Mouse (Mus musculus) left cerebral cortex, adult 2 months (tissue): ENCODE measurements at regions not wholly inside any gene's neighbourhood (a gene's known extent, or its start where the extent isn't known, plus 50 kb on each side); places are given as distances from the start of the nearest gene placed in this dataset.
"Not testable (repeated sequence)": the region's sequence is repeated elsewhere in the genome, so short reads cannot be mapped to it uniquely, and the experiment has no call there.

Experiments
- DNase-seq, 2 experiments: peaks; one replicate each; pipeline ENCODE4 v3.0.0; 2021 to 2022; ENCODE audit warnings: low spot score in 2 of 2, mixed read lengths in 1 of 2; ENCODE audit errors: extremely low spot score in 1 of 2
- H3K27ac ChIP-seq: fragments of 200-600 bp; 2 replicates; pipeline ENCODE4 v1.8.1; 2022
- H3K4me3 ChIP-seq: fragments of 200-600 bp; 2 replicates; pipeline ENCODE4 v1.8.1; 2022
- CTCF ChIP-seq: fragments of 200-600 bp; IDR thresholded peaks from 2 replicates; pipeline ENCODE4 v1.8.1; 2022; ENCODE audit warnings: antibody characterized with exemption, mild to moderate bottlenecking, moderate library complexity
- intact Hi-C: fragments of 180-260 bp; cut with DNase I; formaldehyde crosslinking; loops from one replicate; pipeline ENCODE4 v1.15.1; 2025

GRCm38 (mm10) chr16:31568316-31568715, 94.9 kb upstream of the Dlg1 start:
- Histone ChIP-seq H3K4me3 (no peak overlapping the region), H3K27ac (no peak overlapping the region)
- intact Hi-C loops = no loop called here
- no peak for DNase-seq
- no peak for TF ChIP-seq CTCF

- intact Hi-C loops = no loop called here
- DNase-seq = no peak
- Histone ChIP-seq H3K4me3 (no peak overlapping the region), H3K27ac (no peak overlapping the region)
- TF ChIP-seq CTCF = no peak
Observed at GRCm38 (mm10) chr16:31569871-31570270, 93.4 kb upstream of the Dlg1 start.

GRCm38 (mm10) chr16:31570311-31571139, 92.7 kb upstream of the Dlg1 start:
- H3K27ac ChIP-seq = no peak overlapping the region

GRCm38 (mm10) chr16:31573833-31574232, 89.4 kb upstream of the Dlg1 start:
- DNase-seq, H3K4me3 ChIP-seq, H3K27ac ChIP-seq, intact Hi-C loops: not testable (repeated sequence)

More at GRCm38 (mm10) chr16:31570311-31571139, 92.7 kb upstream of the Dlg1 start:
- peak in 1 of 2 experiments; percentile 36 for DNase-seq
- intact Hi-C loops = no loop called here
- no peak for TF ChIP-seq CTCF
- H3K4me3 ChIP-seq = no peak overlapping the region

- DNase-seq, H3K27ac ChIP-seq, intact Hi-C loops: not testable (repeated sequence)
Observed at GRCm38 (mm10) chr16:31575646-31576045, 87.6 kb upstream of the Dlg1 start.

GRCm38 (mm10) chr16:31576422-31576821, 86.8 kb upstream of the Dlg1 start:
- no peak for DNase-seq
- intact Hi-C loops = no loop called here

More at GRCm38 (mm10) chr16:31575646-31576045, 87.6 kb upstream of the Dlg1 start:
- H3K4me3 ChIP-seq = not testable (repeated sequence)

GRCm38 (mm10) chr16:31577347-31577746, 85.9 kb upstream of the Dlg1 start:
- Histone ChIP-seq H3K4me3 (no peak overlapping the region), H3K27ac (no peak overlapping the region)
- no peak for DNase-seq
- no peak for TF ChIP-seq CTCF
- intact Hi-C loops = no loop called here

More at GRCm38 (mm10) chr16:31576422-31576821, 86.8 kb upstream of the Dlg1 start:
- no peak overlapping the region for H3K4me3 ChIP-seq
- H3K27ac ChIP-seq = no peak overlapping the region
- TF ChIP-seq CTCF = no peak

- intact Hi-C loops = no loop called here
- TF ChIP-seq CTCF = no peak
- DNase-seq = no peak
- no peak overlapping the region for H3K27ac ChIP-seq
- no peak overlapping the region for H3K4me3 ChIP-seq
Observed at GRCm38 (mm10) chr16:31579318-31579717, 83.9 kb upstream of the Dlg1 start.

- Histone ChIP-seq H3K27ac (no peak overlapping the region), H3K4me3 (no peak overlapping the region)
- DNase-seq = no peak
- intact Hi-C loops = no loop called here
- TF ChIP-seq CTCF = no peak
Observed at GRCm38 (mm10) chr16:31580779-31581178, 82.5 kb upstream of the Dlg1 start.

GRCm38 (mm10) chr16:31582885-31583284, 80.4 kb upstream of the Dlg1 start:
- DNase-seq = no peak
- H3K27ac ChIP-seq = no peak overlapping the region
- TF ChIP-seq CTCF = no peak
- intact Hi-C loops = no loop called here
- H3K4me3 ChIP-seq = no peak overlapping the region

GRCm38 (mm10) chr16:31583627-31584026, 79.6 kb upstream of the Dlg1 start:
- intact Hi-C loops = no loop called here

GRCm38 (mm10) chr16:31584216-31584823, 78.9 kb upstream of the Dlg1 start:
- no peak for DNase-seq
- intact Hi-C loops = no loop called here
- H3K4me3 ChIP-seq = no peak overlapping the region
- H3K27ac ChIP-seq = no peak overlapping the region
- TF ChIP-seq CTCF = no peak

More at GRCm38 (mm10) chr16:31583627-31584026, 79.6 kb upstream of the Dlg1 start:
- Histone ChIP-seq H3K27ac (no peak overlapping the region), H3K4me3 (no peak overlapping the region)
- no peak for TF ChIP-seq CTCF
- DNase-seq = no peak
